Mouse (Mus musculus): Measurements from ENCODE around the gene Sp140.

GRCm38 (mm10) chr1:85664266-85664665, 64.1 kb downstream of the Sp140 start:
- TF ChIP-seq CTCF (IDR thresholded peaks at IDR 0.05; ENCODE audit: control insufficient read depth, insufficient read depth, insufficient replicate concordance, low read depth, low read length) (no peak), POLR2A (IDR thresholded peaks at IDR 0.05; ENCODE audit: control insufficient read depth, low read depth, low read length) (no peak)
